ENCODE assay signal across 9 mouse cellular contexts in the genomic region with DNA sequence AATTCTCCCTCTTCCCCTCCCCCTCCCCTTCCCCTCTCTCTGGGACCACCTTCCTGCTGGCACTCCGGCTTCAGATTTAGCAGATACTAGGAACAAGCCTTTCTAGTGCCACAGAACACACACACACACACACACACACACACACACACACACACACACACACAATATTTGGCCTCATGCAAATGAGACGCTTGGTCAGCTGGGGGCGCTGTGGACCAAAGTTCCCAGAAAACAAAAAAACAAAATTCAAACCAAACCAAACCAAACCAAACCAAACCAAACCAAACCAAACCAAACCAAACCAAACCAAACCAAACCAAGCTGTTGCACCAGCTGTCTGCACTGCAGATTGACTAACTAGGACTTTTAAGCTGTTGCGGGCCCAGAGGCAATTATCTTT. TPM values are rescaled to one million over a fixed set of nuclear protein-coding genes. Genes with fewer than 3 reads are reported as not detected.
DNase-seq lines count a peak whose midpoint lies in the region; ATAC-seq and TF ChIP-seq lines count a peak whose summit lies in the region.
"Had no signal": no experiment of that assay in that cellular context is flagged by ENCODE, and none has a peak within 500 bp of the region (broad histone marks: within the 10 kb centered on the region; RNA-seq: fewer than 3 reads in every experiment).

No protein-coding gene starts in this region.

- no peak for TF ChIP-seq POLR2A in thymus, adult 2 months (IDR thresholded peaks at IDR 0.05; ENCODE audit: control insufficient read depth, extremely low read depth, insufficient read depth, low read length, poor library complexity)
- TF ChIP-seq POLR2A in cerebellum, adult 2 months (IDR thresholded peaks at IDR 0.05; ENCODE audit: borderline replicate concordance, insufficient read depth, low read length), result no peak

- DNase-seq in heart, postnatal 4 days, result peak; percentile 57
- DNase-seq in heart, adult 9 months (ENCODE audit: low spot score in 2 of 2), result no peak
- peak; percentile 51 for DNase-seq in thymus, postnatal 4 days
- no peak for DNase-seq in thymus, adult 2 months
- peak; percentile 45 to 66 for DNase-seq in cerebellum, adult 2 months
- DNase-seq in urinary bladder, adult 2 months (ENCODE audit: low spot score), result no peak
- DNase-seq in left cerebral cortex, adult 18-20 months (ENCODE audit: low spot score in 2 of 2), result no peak

- H3K4me1 ChIP-seq in thymus, adult 2 months (replicated peaks; ENCODE audit: control insufficient read depth, insufficient read depth, low read length), result peaks cover 22% of the 10 kb centered on the region
- H3K4me1 ChIP-seq in cerebellum, adult 2 months (ENCODE audit: control insufficient read depth, insufficient read depth, low read length), result no peaks in the 10 kb centered on the region; the same call in 1 of the 2 replicates
- peaks cover 31% of the 10 kb centered on the region for H3K4me1 ChIP-seq in neural tube, embryonic 15.5 days

- no peaks in the 10 kb centered on the region for H3K36me3 ChIP-seq in thymus, adult 2 months (ENCODE audit: control insufficient read depth, insufficient read depth, low read length)
- no peaks in the 10 kb centered on the region for H3K36me3 ChIP-seq in neural tube, embryonic 15.5 days
- H3K36me3 ChIP-seq: midbrain, embryonic 12.5 days had no signal

- TF ChIP-seq CTCF in thymus, adult 2 months (IDR thresholded peaks at IDR 0.05; ENCODE audit: borderline replicate concordance, control insufficient read depth, extremely low read depth, insufficient read depth, low read length, poor library complexity), result no peak
- peak; percentile 73 for TF ChIP-seq CTCF in cerebellum, adult 2 months (IDR thresholded peaks at IDR 0.05; ENCODE audit: borderline replicate concordance, insufficient read depth, low read depth, low read length)

- H3K4me3 ChIP-seq in thymus, adult 2 months (ENCODE audit: control insufficient read depth, insufficient read depth, low read length), result no peak overlapping the region
- H3K4me3 ChIP-seq in cerebellum, adult 2 months (replicated peaks; ENCODE audit: insufficient read depth, low read depth, low read length), result no peak overlapping the region
- no peak overlapping the region for H3K4me3 ChIP-seq in neural tube, embryonic 15.5 days (replicated peaks)
- H3K4me3 ChIP-seq: midbrain, embryonic 12.5 days had no signal

- no peaks in the 10 kb centered on the region for H3K27me3 ChIP-seq in thymus, adult 2 months (ENCODE audit: control insufficient read depth, insufficient read depth, low read length)
- H3K27me3 ChIP-seq in cerebellum, adult 2 months (ENCODE audit: control insufficient read depth, insufficient read depth, low read length), result no peaks in the 10 kb centered on the region
- peaks cover 13% of the 10 kb centered on the region; the same call in 1 of the 2 replicates for H3K27me3 ChIP-seq in neural tube, embryonic 15.5 days (replicated peaks)

- no peak overlapping the region for H3K27ac ChIP-seq in thymus, adult 2 months (ENCODE audit: control insufficient read depth, insufficient read depth, low read length)
- no peak overlapping the region for H3K27ac ChIP-seq in cerebellum, adult 2 months (ENCODE audit: insufficient read depth, low read length)
- H3K27ac ChIP-seq in neural tube, embryonic 15.5 days (replicated peaks), result no peak overlapping the region
- H3K27ac ChIP-seq: midbrain, embryonic 12.5 days had no signal

- ATAC-seq in neural tube, embryonic 15.5 days (ENCODE audit: low FRiP score), result no peak

- no peak overlapping the region for H3K9ac ChIP-seq in neural tube, embryonic 15.5 days (replicated peaks)
- H3K9ac ChIP-seq: midbrain, embryonic 12.5 days had no signal

- H3K4me2 ChIP-seq in neural tube, embryonic 15.5 days, result no peak overlapping the region
- H3K4me2 ChIP-seq: midbrain, embryonic 12.5 days had no signal

- H3K9me3 ChIP-seq in neural tube, embryonic 15.5 days (replicated peaks), result no peaks in the 10 kb centered on the region
- H3K9me3 ChIP-seq: midbrain, embryonic 12.5 days had no signal

- WGBS in thymus, adult 2 months, result 93% methylated on average over 4 of the region's 4 CpGs
- WGBS in cerebellum, adult 2 months, result 75% methylated on average over 4 of the region's 4 CpGs
- WGBS in neural tube, embryonic 15.5 days, result 79% methylated on average over 4 of the region's 4 CpGs

RNA-seq across cellular contexts. Expression of a gene that starts 4.5 kb away (rescaled TPM):
- total RNA-seq in heart, postnatal 4 days (2021), result under 1 TPM; 0.17 to 0.41 TPM
- polyA plus RNA-seq in thymus, adult 2 months (2012; rRNA removed), result 51.8 and 59.6 TPM in 2 replicates
- 110 and 115 TPM in 2 replicates for polyA plus RNA-seq in cerebellum, adult 2 months (2012; rRNA removed)
- 0.60 and 0.62 TPM in 2 replicates for polyA plus RNA-seq in urinary bladder, adult 2 months (2012; rRNA removed)
- 43.6 and 46.0 TPM in 2 replicates for polyA plus RNA-seq in neural tube, embryonic 15.5 days (2015; fragmentation: Nextera tagmentation; extraction: Ambion mirVana)
- total RNA-seq in left cerebral cortex, adult 18-20 months (2021), result 100 to 1,000 TPM; 191 to 202 TPM

Comparison
In these comparisons a context has a peak if more than half of its experiments do, and no peak if none do; other contexts are left out.
1. DNase-seq: peak in heart, postnatal 4 days (single experiment), thymus, postnatal 4 days (single experiment) and cerebellum, adult 2 months (2 of 2); none in heart, adult 9 months (0 of 2), thymus, adult 2 months (single experiment), urinary bladder, adult 2 months (single experiment) and left cerebral cortex, adult 18-20 months (0 of 2).
2. RNA of a gene that starts 4.5 kb away (polyA plus RNA-seq): 110 to 115 TPM in cerebellum, adult 2 months, 51.8 to 59.6 TPM in thymus, adult 2 months and 43.6 to 46.0 TPM in neural tube, embryonic 15.5 days; 0.60 to 0.62 TPM in urinary bladder, adult 2 months; every median in the first group is over 10 times any median in the second.